Mouse (Mus musculus): ENCODE measurements around the gene Mfsd12.

DNA sequence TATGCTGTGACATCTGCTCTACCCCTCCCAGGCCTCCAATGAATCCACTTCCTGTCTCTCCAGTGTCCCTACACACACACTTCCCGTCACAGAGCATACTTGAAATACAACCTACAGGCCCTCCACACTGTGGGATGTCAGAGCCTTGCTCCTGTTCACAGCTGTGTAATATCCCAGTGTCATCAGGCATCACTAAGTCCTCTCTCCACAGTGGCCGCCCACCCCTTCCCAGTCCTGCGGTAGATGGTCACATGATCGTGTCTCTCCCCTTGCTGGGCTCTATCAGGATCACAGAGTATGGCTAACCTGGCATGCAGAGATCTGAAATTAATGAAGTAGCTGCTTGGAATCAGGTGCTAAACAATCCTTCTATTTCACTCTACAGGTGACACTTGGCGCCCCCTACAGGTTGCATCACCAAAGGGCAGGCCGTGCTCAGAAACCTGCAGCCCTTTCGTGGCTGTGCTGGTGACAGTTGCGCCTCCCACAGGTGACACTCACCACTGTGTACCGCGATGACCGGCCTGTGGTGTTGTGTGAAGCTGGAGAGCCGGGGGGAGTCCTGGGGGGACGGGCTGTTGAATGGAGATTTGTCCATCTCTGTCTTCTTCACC lies 48.4 kb downstream of the Mfsd12 start:
- peak; percentile 68 for TF ChIP-seq CTCF (IDR thresholded peaks at IDR 0.05; ENCODE audit: control insufficient read depth, insufficient read depth, low read length)
- TF ChIP-seq POLR2A (IDR thresholded peaks at IDR 0.05; ENCODE audit: borderline replicate concordance, control insufficient read depth, low read depth, low read length), result no peak

Measured in bone marrow, adult 2 months (tissue).